Mouse (Mus musculus): Measurements from ENCODE around the gene Mybpc3. TPM values are rescaled to one million over a fixed set of nuclear protein-coding genes. Genes with fewer than 3 reads are reported as not detected.
A peak's percentile ranks its signal among the peaks of the same experiment; 100 is the strongest.
"Not testable (repeated sequence)": the region's sequence is repeated elsewhere in the genome, so short reads cannot be mapped to it uniquely, and the experiment has no call there.

Mybpc3 gene
- polyA plus RNA-seq, 1 experiment from 2014 or later, result 0.29 TPM

GRCm38 (mm10) chr2:91098156-91098555, 19.8 kb upstream of the Mybpc3 start:
- Histone ChIP-seq H3K36me3 (ENCODE audit: control insufficient read depth, insufficient read depth, low read length) (no peaks in the 10 kb centered on the region), H3K27me3 (ENCODE audit: control insufficient read depth, insufficient read depth, low read length) (no peaks in the 10 kb centered on the region), H3K27ac (replicated peaks; ENCODE audit: low read depth, low read length) (no peak overlapping the region), H3K9me3 (ENCODE audit: control insufficient read depth, low read length) (no peaks in the 10 kb centered on the region), H3K9ac (ENCODE audit: low read length) (no peak overlapping the region), H3K4me1 (ENCODE audit: control insufficient read depth, insufficient read depth, low read length) (no peaks in the 10 kb centered on the region), H3K4me2 (ENCODE audit: low read depth, severe bottlenecking) (no peak overlapping the region), H3K4me3 (ENCODE audit: low read depth, low read length) (no peak overlapping the region)
- ATAC-seq (ENCODE audit: insufficient number of reproducible peaks, low FRiP score, low TSS enrichment, low read depth) (no peak), DNase-seq (ENCODE audit: low spot score) (no peak)
- WGBS, result 90% methylated on average over 2 of the region's 2 CpGs

GRCm38 (mm10) chr2:91101124-91101740, 16.7 kb upstream of the Mybpc3 start:
- ATAC-seq (ENCODE audit: insufficient number of reproducible peaks, low FRiP score, low TSS enrichment, low read depth) (peak; percentile 79; the same call in 1 of the 2 replicates), DNase-seq (ENCODE audit: low spot score) (peak; percentile 94)
- Histone ChIP-seq H3K9me3 (ENCODE audit: control insufficient read depth, low read length) (no peaks in the 10 kb centered on the region), H3K4me2 (ENCODE audit: low read depth, severe bottlenecking) (no peak overlapping the region), H3K4me1 (ENCODE audit: control insufficient read depth, insufficient read depth, low read length) (no peaks in the 10 kb centered on the region), H3K36me3 (ENCODE audit: control insufficient read depth, insufficient read depth, low read length) (no peaks in the 10 kb centered on the region), H3K9ac (ENCODE audit: low read length) (0 out of 2 replicates have a peak overlapping the region, but pooled peaks have one; percentile 17), H3K4me3 (ENCODE audit: low read depth, low read length) (no peak overlapping the region), H3K27me3 (ENCODE audit: control insufficient read depth, insufficient read depth, low read length) (no peaks in the 10 kb centered on the region), H3K27ac (replicated peaks; ENCODE audit: low read depth, low read length) (no peak overlapping the region)
- 14% methylated on average over 7 of the region's 7 CpGs for WGBS

GRCm38 (mm10) chr2:91108156-91108555, 9.8 kb upstream of the Mybpc3 start:
- Histone ChIP-seq H3K36me3 (ENCODE audit: control insufficient read depth, insufficient read depth, low read length) (no peaks in the 10 kb centered on the region), H3K27ac (replicated peaks; ENCODE audit: low read depth, low read length) (no peak overlapping the region), H3K9me3 (ENCODE audit: control insufficient read depth, low read length) (no peaks in the 10 kb centered on the region), H3K27me3 (ENCODE audit: control insufficient read depth, insufficient read depth, low read length) (no peaks in the 10 kb centered on the region), H3K4me3 (ENCODE audit: low read depth, low read length) (no peak overlapping the region), H3K4me2 (ENCODE audit: low read depth, severe bottlenecking) (no peak overlapping the region), H3K9ac (ENCODE audit: low read length) (no peak overlapping the region), H3K4me1 (ENCODE audit: control insufficient read depth, insufficient read depth, low read length) (no peaks in the 10 kb centered on the region)
- 88% methylated on average over 3 of the region's 3 CpGs for WGBS
- ATAC-seq (ENCODE audit: insufficient number of reproducible peaks, low FRiP score, low TSS enrichment, low read depth), result no peak
- no peak for DNase-seq (ENCODE audit: low spot score)

- Histone ChIP-seq H3K4me3 (ENCODE audit: low read depth, low read length) (no peak overlapping the region), H3K4me1 (ENCODE audit: control insufficient read depth, insufficient read depth, low read length) (no peaks in the 10 kb centered on the region), H3K9ac (ENCODE audit: low read length) (no peak overlapping the region), H3K9me3 (ENCODE audit: control insufficient read depth, low read length) (no peaks in the 10 kb centered on the region), H3K36me3 (ENCODE audit: control insufficient read depth, insufficient read depth, low read length) (no peaks in the 10 kb centered on the region), H3K4me2 (ENCODE audit: low read depth, severe bottlenecking) (no peak overlapping the region), H3K27me3 (ENCODE audit: control insufficient read depth, insufficient read depth, low read length) (no peaks in the 10 kb centered on the region), H3K27ac (replicated peaks; ENCODE audit: low read depth, low read length) (no peak overlapping the region)
- ATAC-seq (ENCODE audit: insufficient number of reproducible peaks, low FRiP score, low TSS enrichment, low read depth), result no peak
- no peak for DNase-seq (ENCODE audit: low spot score)
- 82% methylated on average over 5 of the region's 5 CpGs for WGBS
These were observed 8.7 kb upstream of the Mybpc3 start for GRCm38 (mm10) chr2:91109241-91109640.

- no peak overlapping the region for H3K4me2 ChIP-seq (ENCODE audit: low read depth, severe bottlenecking)
- DNase-seq (ENCODE audit: low spot score) (no peak), ATAC-seq (ENCODE audit: insufficient number of reproducible peaks, low FRiP score, low TSS enrichment, low read depth) (no peak)
- 85% methylated on average over 5 of the region's 5 CpGs for WGBS
- H3K9ac ChIP-seq (ENCODE audit: low read length), result no peak overlapping the region
- no peaks in the 10 kb centered on the region for H3K36me3 ChIP-seq (ENCODE audit: control insufficient read depth, insufficient read depth, low read length)
- no peaks in the 10 kb centered on the region for H3K27me3 ChIP-seq (ENCODE audit: control insufficient read depth, insufficient read depth, low read length)
- no peaks in the 10 kb centered on the region for H3K9me3 ChIP-seq (ENCODE audit: control insufficient read depth, low read length)
- no peak overlapping the region for H3K27ac ChIP-seq (replicated peaks; ENCODE audit: low read depth, low read length)
- no peak overlapping the region for H3K4me3 ChIP-seq (ENCODE audit: low read depth, low read length)
- no peaks in the 10 kb centered on the region for H3K4me1 ChIP-seq (ENCODE audit: control insufficient read depth, insufficient read depth, low read length)
These were observed 8.0 kb upstream of the Mybpc3 start for GRCm38 (mm10) chr2:91109807-91110385.

GRCm38 (mm10) chr2:91110429-91110828, 7.5 kb upstream of the Mybpc3 start:
- Histone ChIP-seq H3K4me3 (ENCODE audit: low read depth, low read length) (no peak overlapping the region), H3K4me1 (ENCODE audit: control insufficient read depth, insufficient read depth, low read length) (no peaks in the 10 kb centered on the region), H3K27ac (replicated peaks; ENCODE audit: low read depth, low read length) (no peak overlapping the region), H3K36me3 (ENCODE audit: control insufficient read depth, insufficient read depth, low read length) (no peaks in the 10 kb centered on the region), H3K27me3 (ENCODE audit: control insufficient read depth, insufficient read depth, low read length) (no peaks in the 10 kb centered on the region), H3K9me3 (ENCODE audit: control insufficient read depth, low read length) (no peaks in the 10 kb centered on the region), H3K9ac (ENCODE audit: low read length) (no peak overlapping the region), H3K4me2 (ENCODE audit: low read depth, severe bottlenecking) (no peak overlapping the region)
- no peak for ATAC-seq (ENCODE audit: insufficient number of reproducible peaks, low FRiP score, low TSS enrichment, low read depth)
- 73% methylated on average over 6 of the region's 6 CpGs for WGBS
- DNase-seq (ENCODE audit: low spot score), result no peak

- H3K27ac ChIP-seq (replicated peaks; ENCODE audit: low read depth, low read length); DNase-seq (ENCODE audit: low spot score); H3K4me2 ChIP-seq (ENCODE audit: low read depth, severe bottlenecking); H3K4me1 ChIP-seq (ENCODE audit: control insufficient read depth, insufficient read depth, low read length); ATAC-seq (ENCODE audit: insufficient number of reproducible peaks, low FRiP score, low TSS enrichment, low read depth); H3K9ac ChIP-seq (ENCODE audit: low read length); H3K4me3 ChIP-seq (ENCODE audit: low read depth, low read length); H3K36me3 ChIP-seq (ENCODE audit: control insufficient read depth, insufficient read depth, low read length); H3K9me3 ChIP-seq (ENCODE audit: control insufficient read depth, low read length); H3K27me3 ChIP-seq (ENCODE audit: control insufficient read depth, insufficient read depth, low read length): not testable (repeated sequence)
- 93% methylated on average over 3 of the region's 3 CpGs for WGBS
These were observed 6.1 kb upstream of the Mybpc3 start for GRCm38 (mm10) chr2:91111832-91112231.

GRCm38 (mm10) chr2:91112491-91112890, 5.5 kb upstream of the Mybpc3 start:
- H3K9me3 ChIP-seq (ENCODE audit: control insufficient read depth, low read length), result no peaks in the 10 kb centered on the region
- no peaks in the 10 kb centered on the region for H3K27me3 ChIP-seq (ENCODE audit: control insufficient read depth, insufficient read depth, low read length)
- H3K36me3 ChIP-seq (ENCODE audit: control insufficient read depth, insufficient read depth, low read length), result no peaks in the 10 kb centered on the region
- H3K27ac ChIP-seq (replicated peaks; ENCODE audit: low read depth, low read length), result no peak overlapping the region
- 65% methylated on average over 4 of the region's 4 CpGs for WGBS
- no peak for ATAC-seq (ENCODE audit: insufficient number of reproducible peaks, low FRiP score, low TSS enrichment, low read depth)
- H3K4me2 ChIP-seq (ENCODE audit: low read depth, severe bottlenecking), result no peak overlapping the region
- no peak overlapping the region for H3K4me3 ChIP-seq (ENCODE audit: low read depth, low read length)
- no peaks in the 10 kb centered on the region for H3K4me1 ChIP-seq (ENCODE audit: control insufficient read depth, insufficient read depth, low read length)
- H3K9ac ChIP-seq (ENCODE audit: low read length), result no peak overlapping the region
- no peak for DNase-seq (ENCODE audit: low spot score)

- no peak for ATAC-seq (ENCODE audit: insufficient number of reproducible peaks, low FRiP score, low TSS enrichment, low read depth)
- Histone ChIP-seq H3K4me3 (ENCODE audit: low read depth, low read length) (no peak overlapping the region), H3K36me3 (ENCODE audit: control insufficient read depth, insufficient read depth, low read length) (no peaks in the 10 kb centered on the region), H3K9ac (ENCODE audit: low read length) (no peak overlapping the region), H3K9me3 (ENCODE audit: control insufficient read depth, low read length) (no peaks in the 10 kb centered on the region), H3K4me1 (ENCODE audit: control insufficient read depth, insufficient read depth, low read length) (no peaks in the 10 kb centered on the region), H3K4me2 (ENCODE audit: low read depth, severe bottlenecking) (no peak overlapping the region), H3K27me3 (ENCODE audit: control insufficient read depth, insufficient read depth, low read length) (no peaks in the 10 kb centered on the region), H3K27ac (replicated peaks; ENCODE audit: low read depth, low read length) (no peak overlapping the region)
- no peak for DNase-seq (ENCODE audit: low spot score)
- 79% methylated on average over 10 of the region's 10 CpGs for WGBS
These were observed 4.6 kb upstream of the Mybpc3 start for GRCm38 (mm10) chr2:91113334-91113733.
